13 mouse cellular contexts compared by ENCODE assay signal in the genomic region with DNA sequence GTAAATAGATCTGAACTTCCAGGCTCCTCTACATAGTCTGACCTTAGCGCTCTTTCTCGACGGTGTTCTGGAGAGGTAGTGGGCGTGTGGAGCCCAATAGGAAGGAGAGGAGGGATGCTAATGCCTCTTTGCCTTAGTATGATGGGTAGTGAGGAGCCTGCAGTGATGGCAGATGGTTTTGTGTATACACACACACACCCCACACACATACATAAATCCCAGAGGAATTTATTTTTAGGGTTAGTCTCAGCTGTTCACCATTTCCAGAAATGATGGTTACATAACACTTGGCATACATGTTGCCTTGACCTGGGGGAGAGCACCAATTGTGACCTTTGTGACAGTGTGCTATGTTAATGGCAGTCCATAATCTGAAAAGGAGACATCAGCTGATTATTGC. TPM values are rescaled to one million over a fixed set of nuclear protein-coding genes. Genes with fewer than 3 reads are reported as not detected.
DNase-seq lines count a peak whose midpoint lies in the region; TF ChIP-seq lines count a peak whose summit lies in the region.
"Had no signal": no experiment of that assay in that cellular context is flagged by ENCODE, and none has a peak within 500 bp of the region (broad histone marks: within the 10 kb centered on the region; RNA-seq: fewer than 3 reads in every experiment).

No protein-coding gene starts in this region.

- TF ChIP-seq POLR2A in kidney, adult 2 months (IDR thresholded peaks at IDR 0.05; ENCODE audit: low read depth, low read length), result no peak

- peaks cover 1% of the 10 kb centered on the region for H3K36me3 ChIP-seq in kidney, adult 2 months (ENCODE audit: control insufficient read depth, insufficient read depth, low read length)

- H3K27me3 ChIP-seq in kidney, adult 2 months (replicated peaks; ENCODE audit: control insufficient read depth, insufficient read depth, low read length), result no peaks in the 10 kb centered on the region
- H3K27me3 ChIP-seq: heart, embryonic 13.5 days; hindbrain, embryonic 13.5 days; limb, embryonic 13.5 days; megakaryocyte, embryonic 14.5 days had no signal

- intact Hi-C loops in left cerebral cortex, postnatal 36 days (cut with DNase I), result loop anchor here (5.0 to 10.0 kb wide), 2 partner anchors 52 to 151 kb away; no protein-coding TSS in a partner anchor
- intact Hi-C loops in heart, postnatal 25 days (cut with DNase I), result loop anchor here (5.0 kb wide), 2 partner anchors 52 to 88 kb away; partner anchors contain the start of gene Ap1g1

- peaks cover 8% of the 10 kb centered on the region; the same call in 1 of the 2 replicates for H3K4me1 ChIP-seq in kidney, adult 2 months (ENCODE audit: control insufficient read depth, insufficient read depth, low read length)

- TF ChIP-seq CTCF in kidney, adult 2 months (conservative IDR thresholded peaks at IDR 0.05; ENCODE audit: insufficient read depth, insufficient read length, low read depth, low read length), result no peak

- H3K4me3 ChIP-seq in kidney, adult 2 months (ENCODE audit: insufficient read depth, low read depth, low read length), result no peak overlapping the region
- H3K4me3 ChIP-seq: heart, embryonic 13.5 days; hindbrain, embryonic 13.5 days; limb, embryonic 13.5 days; megakaryocyte, embryonic 14.5 days had no signal

- 77% methylated on average over 4 of the region's 4 CpGs for whole genome bisulfite sequencing in kidney, adult 2 months

- peak; percentile 23 for DNase-seq in kidney, adult 2 months
- no peak for DNase-seq in kidney, postnatal 25 days
- DNase-seq in spleen, postnatal 10 days (ENCODE audit: low spot score in 2 of 2), result peak; percentile 36 to 58
- no peak for DNase-seq in spleen, postnatal 36 days (ENCODE audit: low spot score in 2 of 2)
- peak; percentile 31 to 38 for DNase-seq in left cerebral cortex, postnatal 36 days (ENCODE audit: low spot score in 2 of 2)
- DNase-seq in telencephalon, adult 2 months (ENCODE audit: low read depth, low spot score), result peak; percentile 50
- no peak for DNase-seq in heart, postnatal 25 days (ENCODE audit: low spot score)
- DNase-seq in adrenal gland, postnatal 25 days, result no peak
- DNase-seq: forebrain, postnatal 0 days had no signal

- no peak overlapping the region for H3K27ac ChIP-seq in kidney, adult 2 months (ENCODE audit: insufficient read depth, low read depth, low read length)
- H3K27ac ChIP-seq: heart, embryonic 13.5 days; hindbrain, embryonic 13.5 days; limb, embryonic 13.5 days had no signal

RNA-seq across cellular contexts. Expression of gene Phlpp2, which starts 2.8 kb away (rescaled TPM):
- polyA plus RNA-seq in kidney, adult 2 months (2012; rRNA removed), result 6.5 and 6.9 TPM in 2 replicates
- 10 to 100 TPM; 31.9 to 39.3 TPM for total RNA-seq in left cerebral cortex, postnatal 36 days (2021)
- total RNA-seq in heart, postnatal 25 days (2021), result 1 to 10 TPM; 4.0 to 4.7 TPM
- total RNA-seq in adrenal gland, postnatal 25 days (2021), result 10.0 and 11.0 TPM in 2 replicates

Comparison
In these comparisons a context has a peak if more than half of its experiments do, and no peak if none do; other contexts are left out.
1. DNase-seq: peak in kidney, adult 2 months (single experiment), spleen, postnatal 10 days (2 of 2), left cerebral cortex, postnatal 36 days (2 of 2) and telencephalon, adult 2 months (single experiment); none in kidney, postnatal 25 days (0 of 2), spleen, postnatal 36 days (0 of 2), heart, postnatal 25 days (single experiment) and adrenal gland, postnatal 25 days (single experiment).